Mouse (Mus musculus): ENCODE measurements at regions not wholly inside any gene's neighbourhood (a gene's known extent, or its start where the extent isn't known, plus 50 kb on each side); places are given as distances from the start of the nearest gene placed in this dataset.
A peak's percentile ranks its signal among the peaks of the same experiment; 100 is the strongest.

DNA sequence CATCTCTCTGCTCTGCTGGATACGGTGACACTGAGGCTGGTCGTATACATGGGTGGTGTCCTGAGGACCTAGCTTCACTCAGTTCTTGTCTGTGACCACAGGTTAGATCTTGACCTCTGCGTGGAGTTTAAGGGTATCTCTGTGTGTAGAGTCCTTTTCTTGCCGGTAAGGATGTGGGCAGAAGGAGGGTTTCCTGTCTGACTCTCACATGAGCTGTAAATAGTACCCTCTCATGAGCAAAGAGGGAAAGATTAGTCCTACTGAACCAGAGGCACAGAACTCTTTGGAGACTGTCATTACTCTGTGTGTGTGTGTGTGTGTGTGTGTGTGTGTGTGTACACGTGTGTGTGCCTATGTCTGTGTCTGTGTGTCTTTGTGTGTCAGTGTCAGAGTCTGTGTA lies 126.3 kb upstream of the Atxn1 start:
- no peak for TF ChIP-seq CTCF (IDR thresholded peaks at IDR 0.05; ENCODE audit: low read depth, low read length)
- no peak for TF ChIP-seq POLR2A (IDR thresholded peaks at IDR 0.05; ENCODE audit: insufficient read depth, low read length)
- no peak for TF ChIP-seq EP300 (IDR thresholded peaks at IDR 0.05; ENCODE audit: insufficient read depth, low read depth, low read length)
- Histone ChIP-seq H3K36me3 (ENCODE audit: control insufficient read depth, insufficient read depth, low read length, poor library complexity, severe bottlenecking) (no peaks in the 10 kb centered on the region), H3K9me3 (replicated peaks; ENCODE audit: control insufficient read depth, insufficient read depth, low read length, poor library complexity, severe bottlenecking) (0 out of 2 replicates have a peak, but pooled peaks cover 3% of the 10 kb centered on the region), H3K4me3 (ENCODE audit: low read depth, low read length) (no peak overlapping the region), H3K27ac (ENCODE audit: insufficient read depth, low read length) (no peak overlapping the region), H3K9ac (ENCODE audit: low read depth, poor library complexity, severe bottlenecking) (no peak overlapping the region), H3K27me3 (ENCODE audit: control insufficient read depth, insufficient read depth, low read length, poor library complexity, severe bottlenecking) (no peaks in the 10 kb centered on the region), H3K4me1 (ENCODE audit: control insufficient read depth, insufficient read depth, low read length) (no peaks in the 10 kb centered on the region)

DNA sequence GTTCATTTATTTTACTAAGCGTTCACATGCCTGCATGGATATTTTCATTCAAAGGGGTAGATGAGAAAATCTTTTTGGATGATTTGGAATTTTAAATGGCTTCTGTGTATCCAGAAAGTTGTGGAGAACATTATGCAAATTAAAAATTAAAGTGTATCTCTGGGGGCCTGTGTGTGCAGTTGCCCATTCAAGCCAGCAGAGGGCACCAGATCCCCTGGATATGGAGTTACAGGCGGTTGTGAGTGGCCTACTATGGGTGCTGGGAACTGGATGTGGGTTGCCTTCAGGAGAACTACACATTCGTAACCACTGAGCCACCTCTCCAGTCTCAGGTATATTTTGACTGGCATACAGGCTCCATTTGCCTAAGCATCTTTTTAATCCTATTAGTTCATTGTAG lies 123.4 kb upstream of the Atxn1 start:
- 0 out of 2 replicates have a peak, but pooled peaks cover 3% of the 10 kb centered on the region for H3K9me3 ChIP-seq (replicated peaks; ENCODE audit: control insufficient read depth, insufficient read depth, low read length, poor library complexity, severe bottlenecking)
- H3K27ac ChIP-seq (ENCODE audit: insufficient read depth, low read length) = no peak overlapping the region
- H3K9ac ChIP-seq (ENCODE audit: low read depth, poor library complexity, severe bottlenecking) = no peak overlapping the region
- no peaks in the 10 kb centered on the region for H3K27me3 ChIP-seq (ENCODE audit: control insufficient read depth, insufficient read depth, low read length, poor library complexity, severe bottlenecking)
- H3K36me3 ChIP-seq (ENCODE audit: control insufficient read depth, insufficient read depth, low read length, poor library complexity, severe bottlenecking) = no peaks in the 10 kb centered on the region
- TF ChIP-seq EP300 (IDR thresholded peaks at IDR 0.05; ENCODE audit: insufficient read depth, low read depth, low read length) (no peak), CTCF (IDR thresholded peaks at IDR 0.05; ENCODE audit: low read depth, low read length) (peak; percentile 41)
- H3K4me1 ChIP-seq (ENCODE audit: control insufficient read depth, insufficient read depth, low read length) = no peaks in the 10 kb centered on the region
- H3K4me3 ChIP-seq (ENCODE audit: low read depth, low read length) = no peak overlapping the region

DNA sequence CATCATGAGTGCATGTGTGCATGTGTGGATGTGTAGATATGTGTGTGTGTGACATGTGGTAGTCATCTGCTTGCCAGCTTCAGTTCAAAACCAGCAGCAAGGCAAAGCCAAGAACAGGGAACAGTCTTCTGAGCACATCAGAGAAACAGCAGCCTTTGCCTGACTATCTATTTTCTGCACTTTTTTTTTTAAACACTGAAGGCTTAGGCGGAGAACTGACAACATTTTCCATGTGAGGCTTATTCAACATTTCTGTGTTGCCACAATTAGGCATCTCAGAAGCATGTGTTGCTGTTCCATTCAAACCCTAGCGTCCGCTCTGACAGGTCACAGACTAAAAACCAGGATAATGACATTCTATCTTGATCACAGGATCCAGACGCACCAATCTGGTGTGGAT lies 122.9 kb upstream of the Atxn1 start:
- no peak overlapping the region for H3K9ac ChIP-seq (ENCODE audit: low read depth, poor library complexity, severe bottlenecking)
- 0 out of 2 replicates have a peak, but pooled peaks cover 3% of the 10 kb centered on the region for H3K9me3 ChIP-seq (replicated peaks; ENCODE audit: control insufficient read depth, insufficient read depth, low read length, poor library complexity, severe bottlenecking)
- H3K36me3 ChIP-seq (ENCODE audit: control insufficient read depth, insufficient read depth, low read length, poor library complexity, severe bottlenecking) = no peaks in the 10 kb centered on the region
- no peaks in the 10 kb centered on the region for H3K4me1 ChIP-seq (ENCODE audit: control insufficient read depth, insufficient read depth, low read length)
- TF ChIP-seq EP300 (IDR thresholded peaks at IDR 0.05; ENCODE audit: insufficient read depth, low read depth, low read length) = no peak
- no peak for TF ChIP-seq CTCF (IDR thresholded peaks at IDR 0.05; ENCODE audit: low read depth, low read length)
- TF ChIP-seq POLR2A (IDR thresholded peaks at IDR 0.05; ENCODE audit: insufficient read depth, low read length) = no peak
- no peak overlapping the region for H3K27ac ChIP-seq (ENCODE audit: insufficient read depth, low read length)
- no peaks in the 10 kb centered on the region for H3K27me3 ChIP-seq (ENCODE audit: control insufficient read depth, insufficient read depth, low read length, poor library complexity, severe bottlenecking)
- H3K4me3 ChIP-seq (ENCODE audit: low read depth, low read length) = no peak overlapping the region

DNA sequence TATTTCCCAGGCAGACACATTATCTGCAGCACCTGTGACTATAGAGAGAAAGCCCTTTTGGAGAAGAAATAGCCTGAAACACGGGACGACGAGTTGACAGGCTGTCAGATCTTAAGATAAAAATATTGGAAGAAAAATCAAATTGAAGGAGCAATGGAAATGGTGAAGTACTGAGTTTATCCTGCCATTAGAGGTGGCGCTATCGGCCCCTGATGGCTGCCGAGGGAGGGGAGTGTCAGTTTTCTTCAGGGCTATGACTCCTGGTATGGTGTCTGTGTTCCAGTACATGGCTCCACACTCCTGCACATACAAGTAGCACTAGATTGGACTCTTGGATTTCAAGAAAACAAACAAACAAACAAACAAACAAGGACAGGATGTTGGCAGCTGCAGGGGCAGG lies 112.1 kb upstream of the Atxn1 start:
- TF ChIP-seq EP300 (IDR thresholded peaks at IDR 0.05; ENCODE audit: insufficient read depth, low read depth, low read length) (no peak), POLR2A (IDR thresholded peaks at IDR 0.05; ENCODE audit: insufficient read depth, low read length) (no peak), CTCF (IDR thresholded peaks at IDR 0.05; ENCODE audit: low read depth, low read length) (no peak)
- Histone ChIP-seq H3K4me1 (ENCODE audit: control insufficient read depth, insufficient read depth, low read length) (no peaks in the 10 kb centered on the region), H3K27me3 (ENCODE audit: control insufficient read depth, insufficient read depth, low read length, poor library complexity, severe bottlenecking) (no peaks in the 10 kb centered on the region), H3K36me3 (ENCODE audit: control insufficient read depth, insufficient read depth, low read length, poor library complexity, severe bottlenecking) (no peaks in the 10 kb centered on the region), H3K4me3 (ENCODE audit: low read depth, low read length) (no peak overlapping the region), H3K9ac (ENCODE audit: low read depth, poor library complexity, severe bottlenecking) (no peak overlapping the region), H3K9me3 (replicated peaks; ENCODE audit: control insufficient read depth, insufficient read depth, low read length, poor library complexity, severe bottlenecking) (peaks cover 19% of the 10 kb centered on the region), H3K27ac (ENCODE audit: insufficient read depth, low read length) (no peak overlapping the region)

DNA sequence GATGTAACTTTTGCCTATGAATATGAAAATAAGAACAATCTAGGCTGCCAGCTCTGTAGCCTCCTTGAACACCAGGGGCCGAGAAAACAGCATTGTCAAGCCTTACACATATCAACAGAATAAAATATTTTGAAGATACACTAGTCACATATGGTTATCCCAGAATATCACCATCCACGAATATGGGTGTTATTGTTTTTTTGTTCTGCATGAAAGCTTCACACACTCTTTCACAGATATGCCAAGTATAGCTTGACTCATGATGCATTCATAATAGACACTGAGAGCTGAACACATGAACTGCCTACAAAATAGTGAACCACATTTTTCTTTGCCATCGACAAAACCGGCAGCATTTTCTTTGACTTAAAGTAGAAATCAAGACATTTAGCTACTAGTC lies 106.9 kb upstream of the Atxn1 start:
- no peaks in the 10 kb centered on the region for H3K36me3 ChIP-seq (ENCODE audit: control insufficient read depth, insufficient read depth, low read length, poor library complexity, severe bottlenecking)
- H3K4me3 ChIP-seq (ENCODE audit: low read depth, low read length) = no peak overlapping the region
- no peak overlapping the region for H3K27ac ChIP-seq (ENCODE audit: insufficient read depth, low read length)
- H3K4me1 ChIP-seq (ENCODE audit: control insufficient read depth, insufficient read depth, low read length) = no peaks in the 10 kb centered on the region
- TF ChIP-seq CTCF (IDR thresholded peaks at IDR 0.05; ENCODE audit: low read depth, low read length) (no peak), POLR2A (IDR thresholded peaks at IDR 0.05; ENCODE audit: insufficient read depth, low read length) (no peak), EP300 (IDR thresholded peaks at IDR 0.05; ENCODE audit: insufficient read depth, low read depth, low read length) (no peak)
- H3K9me3 ChIP-seq (replicated peaks; ENCODE audit: control insufficient read depth, insufficient read depth, low read length, poor library complexity, severe bottlenecking) = no peaks in the 10 kb centered on the region
- no peaks in the 10 kb centered on the region for H3K27me3 ChIP-seq (ENCODE audit: control insufficient read depth, insufficient read depth, low read length, poor library complexity, severe bottlenecking)
- H3K9ac ChIP-seq (ENCODE audit: low read depth, poor library complexity, severe bottlenecking) = no peak overlapping the region

DNA sequence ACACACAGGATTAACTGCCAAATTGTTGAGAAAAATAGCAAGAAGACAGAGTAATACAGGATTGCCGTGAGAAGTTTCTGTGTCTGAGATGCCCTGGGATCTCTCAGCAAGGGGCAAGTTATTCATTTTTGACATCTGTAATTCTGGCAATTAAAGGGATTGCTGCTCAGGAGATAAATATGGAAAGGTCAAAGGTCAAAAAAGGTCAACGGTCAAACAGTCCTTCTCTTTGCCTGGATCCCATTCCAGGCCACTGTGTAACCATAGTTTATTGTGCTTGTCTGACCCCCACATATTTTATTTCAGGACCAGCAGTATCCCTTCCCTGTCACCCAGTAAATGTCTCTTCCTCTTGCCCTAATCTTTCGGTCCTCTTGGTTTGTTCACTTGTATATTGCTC lies 104.8 kb upstream of the Atxn1 start:
- Histone ChIP-seq H3K9me3 (replicated peaks; ENCODE audit: control insufficient read depth, insufficient read depth, low read length, poor library complexity, severe bottlenecking) (no peaks in the 10 kb centered on the region), H3K36me3 (ENCODE audit: control insufficient read depth, insufficient read depth, low read length, poor library complexity, severe bottlenecking) (no peaks in the 10 kb centered on the region), H3K9ac (ENCODE audit: low read depth, poor library complexity, severe bottlenecking) (no peak overlapping the region), H3K27me3 (ENCODE audit: control insufficient read depth, insufficient read depth, low read length, poor library complexity, severe bottlenecking) (no peaks in the 10 kb centered on the region), H3K4me3 (ENCODE audit: low read depth, low read length) (no peak overlapping the region), H3K27ac (ENCODE audit: insufficient read depth, low read length) (no peak overlapping the region), H3K4me1 (ENCODE audit: control insufficient read depth, insufficient read depth, low read length) (no peaks in the 10 kb centered on the region)
- TF ChIP-seq EP300 (IDR thresholded peaks at IDR 0.05; ENCODE audit: insufficient read depth, low read depth, low read length) = no peak
- no peak for TF ChIP-seq POLR2A (IDR thresholded peaks at IDR 0.05; ENCODE audit: insufficient read depth, low read length)
- no peak for TF ChIP-seq CTCF (IDR thresholded peaks at IDR 0.05; ENCODE audit: low read depth, low read length)

Data from ES-Bruce4 (cell line).